Mouse (Mus musculus) C2C12 (cell line): Measurements from ENCODE around the gene 2810021J22Rik.

Experiments
- CEBPB ChIP-seq: IDR thresholded peaks from one replicate; pipeline ENCODE4 v1.6.1; 2011; ENCODE audit warnings: low read depth, mild to moderate bottlenecking, control low read depth, moderate library complexity
- CTCF ChIP-seq: IDR thresholded peaks from one replicate; pipeline ENCODE4 v1.5.1; 2011; ENCODE audit not compliant: control insufficient read depth, insufficient read depth, insufficient read length
- MAX ChIP-seq: IDR thresholded peaks from one replicate; pipeline ENCODE4 v1.6.1; 2011; ENCODE audit warnings: mild to moderate bottlenecking, control low read depth
- MYOD1 ChIP-seq: IDR thresholded peaks from one replicate; pipeline ENCODE4 v1.6.1; 2011; ENCODE audit warnings: low read depth; ENCODE audit not compliant: control insufficient read depth, insufficient read length
- MYOG ChIP-seq: IDR thresholded peaks from one replicate; pipeline ENCODE4 v1.6.1; 2011; ENCODE audit not compliant: control insufficient read depth, insufficient read length; ENCODE audit errors: extremely low read depth
- USF1 ChIP-seq: IDR thresholded peaks from one replicate; pipeline ENCODE4 v1.6.1; 2011; ENCODE audit warnings: low read depth, mild to moderate bottlenecking, control low read depth, moderate library complexity

DNA sequence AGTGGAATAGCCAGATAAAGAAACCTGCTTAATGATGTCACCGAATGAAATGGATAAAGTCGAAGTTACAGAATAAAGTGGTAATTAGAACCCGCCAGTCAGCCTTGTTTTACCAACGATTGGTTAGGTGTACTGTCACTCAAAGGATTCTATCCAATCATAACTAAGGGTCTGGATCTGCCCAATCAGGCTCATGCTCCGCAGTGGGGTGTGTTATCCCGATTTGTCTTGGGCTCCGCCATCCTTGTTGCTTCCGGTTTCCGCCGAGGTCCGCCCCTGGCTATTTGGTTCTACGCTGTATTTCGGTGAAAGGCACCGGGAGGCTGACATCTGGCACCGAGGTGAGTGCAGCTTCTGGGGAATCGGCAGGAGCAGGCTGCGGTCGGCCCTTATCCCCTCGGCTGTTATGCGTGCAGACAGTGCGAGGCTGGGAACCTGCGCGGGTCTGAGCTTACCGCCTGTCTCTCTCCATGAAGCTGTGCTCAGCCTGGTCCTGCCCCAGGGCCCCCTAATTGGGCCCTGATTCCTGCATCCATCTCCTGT is 20.0 kb upstream of the 2810021J22Rik start, which contains the start of gene Gm12258:
- TF ChIP-seq CTCF = no peak
- no peak for TF ChIP-seq USF1
- TF ChIP-seq MAX = no peak
- TF ChIP-seq CEBPB = no peak
- no peak for TF ChIP-seq MYOD1
- no peak for TF ChIP-seq MYOG
